Mouse (Mus musculus) liver, postnatal 0 days (tissue): ENCODE data around the gene Ankrd6.

Experiments used
- CTCF ChIP-seq: sonication (generic); IDR thresholded peaks from 2 replicates; pipeline ENCODE4 v1.5.1; 2016; ENCODE audit warnings: antibody characterized with exemption, low read depth
- EP300 ChIP-seq: IDR thresholded peaks from 2 replicates; pipeline ENCODE4 v1.6.1; 2016; ENCODE audit warnings: antibody characterized with exemption, low read depth, mild to moderate bottlenecking

DNA sequence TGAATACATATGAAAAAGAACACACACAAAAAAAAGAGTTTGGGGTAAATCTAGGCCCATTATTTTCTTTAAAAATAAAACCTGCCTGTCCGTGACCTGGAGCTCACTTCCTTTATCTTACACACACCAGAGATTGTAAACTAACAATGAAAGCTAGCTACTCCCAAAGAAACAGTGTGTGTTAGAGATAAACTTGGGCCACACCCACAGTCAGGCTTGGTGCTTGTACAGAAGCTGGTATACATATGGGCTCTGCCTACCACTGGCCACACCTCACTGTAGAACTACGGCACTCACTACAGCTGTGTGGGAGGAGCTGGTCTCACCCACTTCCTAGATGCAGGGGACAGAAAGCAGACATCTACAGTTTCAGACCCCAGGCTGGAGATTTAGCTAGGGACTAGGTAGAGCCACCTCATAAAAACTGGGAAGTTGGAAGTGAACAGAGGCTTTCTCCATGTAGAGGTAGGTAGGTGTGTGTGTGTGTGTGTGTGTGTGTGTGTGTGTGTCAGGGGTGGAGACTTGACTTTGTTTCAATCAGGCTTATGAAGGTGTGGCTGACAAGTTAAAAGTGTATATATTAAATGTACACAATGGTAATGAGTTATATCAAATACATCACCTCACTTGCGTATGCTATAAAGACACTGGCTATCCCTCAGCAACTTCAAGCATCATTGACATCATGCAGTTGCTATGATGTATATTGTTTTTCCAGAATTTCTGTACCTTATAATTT lies 41.2 kb downstream of the Ankrd6 start:
- TF ChIP-seq CTCF (no peak), EP300 (peak; percentile 93)
